Mouse (Mus musculus): ENCODE measurements around the gene Foxn4. TPM values are rescaled to one million over a fixed set of nuclear protein-coding genes. Genes with fewer than 3 reads are reported as not detected.
A peak's percentile ranks its signal among the peaks of the same experiment; 100 is the strongest.

The Foxn4 gene
- total and polyA plus RNA-seq, 2 experiments from 2014 or later: 0.36 to 0.47 TPM

GRCm38 (mm10) chr5:114299883-114300610 lies 26.4 kb upstream of the Foxn4 start:
- no peak for DNase-seq (ENCODE audit: low spot score)
- Histone ChIP-seq H3K4me3 (ENCODE audit: low read length) (no peak overlapping the region), H3K27me3 (ENCODE audit: insufficient read depth, low read length) (no peaks in the 10 kb centered on the region), H3K27ac (no peak overlapping the region), H3K9me3 (ENCODE audit: low read length) (no peaks in the 10 kb centered on the region), H3K9ac (replicated peaks; ENCODE audit: low read length) (no peak overlapping the region), H3K4me2 (ENCODE audit: low read depth, low read length) (no peak overlapping the region), H3K36me3 (ENCODE audit: insufficient read depth, low read length) (no peaks in the 10 kb centered on the region), H3K4me1 (ENCODE audit: insufficient read depth, low read length) (peaks cover 4% of the 10 kb centered on the region; the same call in 1 of the 2 replicates)
- 54% methylated on average over 24 of the region's 24 CpGs for WGBS
- ATAC-seq: no peak
- TF ChIP-seq CTCF (IDR thresholded peaks at IDR 0.05; ENCODE audit: low read depth): no peak

DNA sequence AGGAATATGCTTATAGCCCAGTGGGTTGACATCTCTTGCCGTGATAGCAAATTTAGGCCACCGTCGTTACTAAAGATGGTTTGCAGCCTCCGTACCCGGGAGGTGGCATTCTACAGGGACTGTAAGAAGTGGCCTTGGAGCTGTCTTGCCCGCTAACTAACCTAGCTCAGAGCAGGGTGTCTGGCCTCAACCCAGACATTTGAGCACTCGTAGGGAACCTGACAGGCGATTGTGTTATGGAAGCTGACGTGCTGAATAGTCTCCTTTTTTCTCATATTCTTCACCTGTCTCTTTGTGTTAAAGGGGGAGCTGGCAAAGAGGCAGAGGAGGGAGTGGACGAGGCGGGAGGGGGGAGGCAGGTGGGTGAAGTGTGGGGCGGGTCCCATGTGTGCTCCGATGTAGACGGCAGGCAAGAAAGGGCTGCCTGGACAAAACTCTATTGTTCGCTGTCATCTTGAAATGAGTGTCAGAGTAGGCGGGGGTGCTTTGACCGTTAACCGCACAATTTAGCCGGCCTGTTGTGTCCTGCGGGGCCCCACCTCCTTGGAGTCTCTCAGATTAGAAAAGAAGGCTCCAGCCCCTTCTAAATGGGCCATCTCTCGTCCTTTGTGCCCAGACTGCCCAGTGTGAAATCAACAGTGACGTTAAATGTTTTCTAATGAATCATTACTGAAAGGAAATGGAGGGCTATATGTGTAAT lies 25.7 kb upstream of the Foxn4 start:
- H3K27ac ChIP-seq: no peak overlapping the region
- 15% methylated on average over 22 of the region's 22 CpGs for WGBS
- no peaks in the 10 kb centered on the region for H3K36me3 ChIP-seq (ENCODE audit: insufficient read depth, low read length)
- peaks cover 4% of the 10 kb centered on the region; the same call in 1 of the 2 replicates for H3K4me1 ChIP-seq (ENCODE audit: insufficient read depth, low read length)
- H3K27me3 ChIP-seq (ENCODE audit: insufficient read depth, low read length): no peaks in the 10 kb centered on the region
- H3K4me2 ChIP-seq (ENCODE audit: low read depth, low read length): no peak overlapping the region
- H3K4me3 ChIP-seq (ENCODE audit: low read length): no peak overlapping the region
- TF ChIP-seq CTCF (IDR thresholded peaks at IDR 0.05; ENCODE audit: low read depth): no peak
- DNase-seq (ENCODE audit: low spot score): no peak
- H3K9ac ChIP-seq (replicated peaks; ENCODE audit: low read length): no peak overlapping the region
- no peaks in the 10 kb centered on the region for H3K9me3 ChIP-seq (ENCODE audit: low read length)
- no peak for ATAC-seq

GRCm38 (mm10) chr5:114298212-114298894 lies 24.7 kb upstream of the Foxn4 start:
- Histone ChIP-seq H3K36me3 (ENCODE audit: insufficient read depth, low read length) (no peaks in the 10 kb centered on the region), H3K4me3 (ENCODE audit: low read length) (no peak overlapping the region), H3K4me1 (ENCODE audit: insufficient read depth, low read length) (peaks cover 4% of the 10 kb centered on the region; the same call in 1 of the 2 replicates), H3K9ac (replicated peaks; ENCODE audit: low read length) (no peak overlapping the region), H3K27ac (no peak overlapping the region), H3K27me3 (ENCODE audit: insufficient read depth, low read length) (no peaks in the 10 kb centered on the region), H3K4me2 (ENCODE audit: low read depth, low read length) (no peak overlapping the region), H3K9me3 (ENCODE audit: low read length) (no peaks in the 10 kb centered on the region)
- no peak for TF ChIP-seq CTCF (IDR thresholded peaks at IDR 0.05; ENCODE audit: low read depth)
- DNase-seq (ENCODE audit: low spot score) (peak; percentile 76), ATAC-seq (0 out of 2 replicates have a peak, but pooled peaks have one; percentile 51)
- 30% methylated on average over 18 of the region's 18 CpGs for WGBS

DNA sequence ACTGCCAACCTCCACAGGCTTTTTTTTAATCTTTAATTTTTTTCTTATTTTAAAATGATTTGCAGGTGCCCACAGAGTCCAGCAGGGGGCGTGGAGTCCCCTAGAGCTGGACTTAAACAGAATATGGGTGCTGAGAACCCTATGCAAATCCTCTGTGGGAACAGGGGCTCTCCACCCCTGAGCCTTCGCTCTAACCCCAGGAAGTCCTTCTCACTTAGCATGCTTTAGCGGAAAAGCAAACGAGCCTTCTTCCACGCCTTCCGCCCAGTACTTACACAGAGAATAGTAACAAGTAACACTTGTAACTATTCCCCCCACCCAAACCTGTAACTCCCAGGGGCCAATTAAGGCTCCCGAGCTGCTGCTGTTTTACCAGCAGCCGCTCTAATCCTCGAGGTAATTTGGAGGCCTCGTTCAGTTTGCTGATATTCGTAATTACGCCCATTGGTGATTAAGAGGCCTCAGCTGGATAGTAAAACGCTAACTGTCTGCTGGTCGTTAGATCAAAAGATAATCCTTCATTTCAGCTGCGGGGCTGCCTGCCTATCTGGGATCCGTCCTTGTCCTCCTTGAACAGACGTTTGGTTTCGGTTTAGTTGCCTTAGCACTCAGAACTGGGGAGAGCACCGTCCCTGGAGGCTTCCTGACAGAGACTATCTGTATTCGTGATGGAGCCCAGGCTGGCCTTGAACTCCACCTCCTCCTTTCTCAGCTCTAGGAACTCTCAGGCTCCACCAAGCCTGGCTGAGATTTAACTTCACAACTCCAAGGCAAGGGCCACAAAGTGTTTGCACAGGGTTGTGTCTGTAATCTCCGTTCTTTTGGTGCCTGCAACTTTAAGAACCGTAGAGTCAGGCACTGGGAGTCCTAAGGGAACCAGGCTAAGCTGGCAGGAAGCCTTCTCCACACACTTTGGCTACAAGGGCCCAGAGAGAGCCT lies 23.4 kb upstream of the Foxn4 start:
- ATAC-seq (no peak), DNase-seq (ENCODE audit: low spot score) (no peak)
- Histone ChIP-seq H3K9ac (replicated peaks; ENCODE audit: low read length) (no peak overlapping the region), H3K4me1 (ENCODE audit: insufficient read depth, low read length) (peaks cover 4% of the 10 kb centered on the region; the same call in 1 of the 2 replicates), H3K27me3 (ENCODE audit: insufficient read depth, low read length) (no peaks in the 10 kb centered on the region), H3K27ac (no peak overlapping the region; the same call in 1 of the 2 replicates), H3K9me3 (ENCODE audit: low read length) (no peaks in the 10 kb centered on the region), H3K4me2 (ENCODE audit: low read depth, low read length) (no peak overlapping the region), H3K36me3 (ENCODE audit: insufficient read depth, low read length) (no peaks in the 10 kb centered on the region), H3K4me3 (ENCODE audit: low read length) (no peak overlapping the region)
- TF ChIP-seq CTCF (IDR thresholded peaks at IDR 0.05; ENCODE audit: low read depth): peak; percentile 44
- WGBS: 34% methylated on average over 22 of the region's 22 CpGs

DNA sequence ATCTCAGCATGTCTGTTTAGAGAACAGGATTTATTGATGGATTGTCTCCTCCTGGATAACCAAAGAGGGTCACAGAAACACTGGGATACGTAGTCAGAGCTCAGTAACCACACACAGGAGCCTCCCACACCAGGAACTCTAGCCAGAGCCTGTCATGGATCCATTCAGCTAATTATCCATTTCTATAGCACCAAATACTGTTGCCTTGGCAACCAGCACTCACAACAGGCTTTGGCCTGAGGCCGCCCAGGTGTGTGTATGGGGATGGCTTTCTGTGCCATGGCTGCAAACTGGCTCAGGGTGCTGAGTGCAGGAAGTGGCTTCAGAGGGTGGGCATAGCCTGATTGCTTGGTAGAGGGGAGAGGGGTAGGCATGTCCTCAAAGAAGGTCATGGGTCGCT lies 16.4 kb upstream of the Foxn4 start:
- H3K4me1 ChIP-seq (ENCODE audit: insufficient read depth, low read length): 0 out of 2 replicates have a peak, but pooled peaks cover 4% of the 10 kb centered on the region
- no peaks in the 10 kb centered on the region for H3K36me3 ChIP-seq (ENCODE audit: insufficient read depth, low read length)
- peak; percentile 64 for DNase-seq (ENCODE audit: low spot score)
- H3K27me3 ChIP-seq (ENCODE audit: insufficient read depth, low read length): no peaks in the 10 kb centered on the region
- H3K9me3 ChIP-seq (ENCODE audit: low read length): no peaks in the 10 kb centered on the region
- no peak overlapping the region for H3K9ac ChIP-seq (replicated peaks; ENCODE audit: low read length)
- no peak overlapping the region for H3K27ac ChIP-seq
- WGBS: 43% methylated on average over 3 of the region's 3 CpGs
- no peak for TF ChIP-seq CTCF (IDR thresholded peaks at IDR 0.05; ENCODE audit: low read depth)
- peak; percentile 55; the same call in 1 of the 2 replicates for ATAC-seq
- no peak overlapping the region for H3K4me2 ChIP-seq (ENCODE audit: low read depth, low read length)
- H3K4me3 ChIP-seq (ENCODE audit: low read length): no peak overlapping the region

DNA sequence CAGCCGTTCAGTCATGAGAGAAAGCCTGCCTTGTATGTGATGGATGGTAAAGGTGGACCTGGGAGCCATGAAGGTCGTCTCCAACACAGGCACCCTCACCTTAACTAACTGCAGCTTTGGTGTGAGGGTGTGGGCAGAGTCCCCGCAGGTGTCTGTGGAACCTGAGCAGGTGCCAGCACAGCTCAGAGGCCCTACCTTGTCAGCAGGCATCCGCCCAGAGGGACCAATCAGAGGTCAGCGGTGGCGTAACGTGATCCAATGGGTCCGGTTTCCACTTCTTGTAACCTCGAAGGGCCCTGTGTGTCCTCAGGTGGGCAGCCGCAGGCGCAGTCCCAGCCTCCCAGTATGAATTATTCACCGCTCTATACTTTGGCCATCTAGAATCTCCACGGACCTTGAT lies 15.3 kb upstream of the Foxn4 start, which contains the start of gene Myo1h:
TSS of gene Myo1h (plus strand) at position 293 of the 400 bp plus-strand sequence.
- TF ChIP-seq CTCF (IDR thresholded peaks at IDR 0.05; ENCODE audit: low read depth): no peak
- H3K36me3 ChIP-seq (ENCODE audit: insufficient read depth, low read length): no peaks in the 10 kb centered on the region
- H3K9ac ChIP-seq (replicated peaks; ENCODE audit: low read length): no peak within 1 kb of the TSS
- ATAC-seq: no peak
- H3K27me3 ChIP-seq (ENCODE audit: insufficient read depth, low read length): no peaks in the 10 kb centered on the region
- no peak within 1 kb of the TSS for H3K4me3 ChIP-seq (ENCODE audit: low read length)
- 48% methylated on average over 13 of the region's 13 CpGs for WGBS
- no peak within 1 kb of the TSS for H3K27ac ChIP-seq
- no peak within 1 kb of the TSS for H3K4me2 ChIP-seq (ENCODE audit: low read depth, low read length)
- 0 out of 2 replicates have a peak, but pooled peaks cover 4% of the 10 kb centered on the region for H3K4me1 ChIP-seq (ENCODE audit: insufficient read depth, low read length)
- H3K9me3 ChIP-seq (ENCODE audit: low read length): no peaks in the 10 kb centered on the region
- DNase-seq (ENCODE audit: low spot score): no peak
